Comparison of ENCODE assay signal across 8 mouse cellular contexts in the genomic region with DNA sequence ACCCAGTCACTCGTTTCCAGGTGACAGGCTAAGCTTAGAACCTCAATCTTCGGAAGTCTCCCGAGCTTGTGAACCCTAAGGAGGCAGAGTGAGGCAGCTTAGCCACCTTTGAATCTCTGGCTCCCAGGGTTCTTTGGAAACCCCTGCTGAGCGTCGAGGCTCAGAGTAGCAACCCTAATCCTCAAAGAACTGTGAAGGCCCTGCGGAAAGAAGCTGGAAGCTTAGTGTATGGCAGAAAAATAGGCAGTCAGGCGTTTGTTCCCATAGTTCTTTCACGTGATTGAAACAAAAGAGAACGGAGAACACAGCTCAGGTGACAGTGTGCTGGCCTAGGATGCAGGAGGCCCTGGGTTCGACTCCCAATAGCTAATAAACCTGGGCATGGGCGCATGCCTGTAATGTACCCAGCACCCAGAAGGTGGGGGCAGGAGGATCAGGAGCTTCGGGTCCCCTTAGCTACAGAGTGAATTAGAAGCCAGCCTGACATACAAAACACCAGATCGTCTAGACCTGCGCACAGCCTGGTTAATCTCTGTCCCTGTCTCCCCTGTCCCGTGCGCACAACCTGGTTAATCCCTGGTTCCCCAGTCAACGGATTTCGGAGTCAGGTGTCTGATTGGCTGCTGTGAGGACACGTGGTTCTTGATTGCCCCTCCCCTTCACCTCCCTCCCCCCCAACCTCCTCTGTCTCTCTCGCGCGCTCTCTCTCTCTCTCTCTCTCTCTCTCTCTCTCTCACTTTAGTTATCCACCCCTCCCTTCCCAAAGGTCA. TPM values are rescaled to one million over a fixed set of nuclear protein-coding genes. Genes with fewer than 3 reads are reported as not detected.
A peak's percentile ranks its signal among the peaks of the same experiment; 100 is the strongest.
DNase-seq lines count a peak whose midpoint lies in the region; ATAC-seq and TF ChIP-seq lines count a peak whose summit lies in the region.

No protein-coding gene starts in this region.

- peak; percentile 77 for ATAC-seq in lung, embryonic 14.5 days (ENCODE audit: insufficient read depth)
- peak; percentile 62 for ATAC-seq in granulocyte monocyte progenitor cell, adult 5-6 weeks (replicated peaks; ENCODE audit: poor library complexity, severe bottlenecking)
- peak; percentile 84 for ATAC-seq in kidney, embryonic 15.5 days (replicated peaks; ENCODE audit: low FRiP score)
- peak; percentile 68 for ATAC-seq in lung, postnatal 0 days

- peak; percentile 66 for DNase-seq in lung, embryonic 14.5 days
- no peak for DNase-seq in lung, postnatal 4 days
- DNase-seq in cerebellum, postnatal 25 days, result peak; percentile 57 to 69
- peak; percentile 74 for DNase-seq in lung, postnatal 0 days (ENCODE audit: low spot score)
- peak; percentile 88 for DNase-seq in retina, postnatal 7 days (ENCODE audit: low read depth, low spot score)
- no peak for DNase-seq in ovary, adult 18-20 months (ENCODE audit: low spot score)

- H3K27ac ChIP-seq in lung, embryonic 14.5 days (ENCODE audit: low read depth), result no peak overlapping the region
- H3K27ac ChIP-seq in kidney, embryonic 15.5 days, result peak overlapping the region; percentile 59
- H3K27ac ChIP-seq in lung, postnatal 0 days (ENCODE audit: low read length), result no peak overlapping the region

- peak overlapping the region; percentile 29 for H3K9ac ChIP-seq in lung, embryonic 14.5 days
- peak overlapping the region; percentile 41; the same call in 1 of the 2 replicates for H3K9ac ChIP-seq in kidney, embryonic 15.5 days
- H3K9ac ChIP-seq in lung, postnatal 0 days (replicated peaks; ENCODE audit: low read depth), result no peak overlapping the region

- no peaks in the 10 kb centered on the region for H3K4me1 ChIP-seq in lung, embryonic 14.5 days (ENCODE audit: insufficient read depth)
- H3K4me1 ChIP-seq in kidney, embryonic 15.5 days, result peaks cover 24% of the 10 kb centered on the region
- peaks cover 4% of the 10 kb centered on the region for H3K4me1 ChIP-seq in lung, postnatal 0 days (ENCODE audit: insufficient read depth, low read depth, low read length)

- TF ChIP-seq CTCF in lung, embryonic 14.5 days (IDR thresholded peaks at IDR 0.05; ENCODE audit: low read depth), result no peak; the same call in 1 of the 2 replicates
- TF ChIP-seq CTCF in lung, postnatal 0 days (IDR thresholded peaks at IDR 0.05), result no peak

- peak overlapping the region; percentile 31 for H3K4me3 ChIP-seq in lung, embryonic 14.5 days (ENCODE audit: low read depth, low read length)
- H3K4me3 ChIP-seq in kidney, embryonic 15.5 days (replicated peaks), result peak overlapping the region; percentile 43
- peak overlapping the region; percentile 20 for H3K4me3 ChIP-seq in lung, postnatal 0 days (ENCODE audit: low read depth, low read length)

- no peaks in the 10 kb centered on the region for H3K27me3 ChIP-seq in lung, embryonic 14.5 days (ENCODE audit: insufficient read depth, low read length)
- H3K27me3 ChIP-seq in kidney, embryonic 15.5 days, result no peaks in the 10 kb centered on the region
- no peaks in the 10 kb centered on the region for H3K27me3 ChIP-seq in lung, postnatal 0 days (replicated peaks; ENCODE audit: insufficient read depth, low read length)

- peaks cover 16% of the 10 kb centered on the region for H3K36me3 ChIP-seq in lung, embryonic 14.5 days (ENCODE audit: insufficient read depth)
- peaks cover 13% of the 10 kb centered on the region; the same call in 1 of the 2 replicates for H3K36me3 ChIP-seq in kidney, embryonic 15.5 days
- H3K36me3 ChIP-seq in lung, postnatal 0 days (ENCODE audit: insufficient read depth, low read length), result 0 out of 2 replicates have a peak, but pooled peaks cover 3% of the 10 kb centered on the region

- WGBS in lung, embryonic 14.5 days, result 11% methylated on average over 22 of the region's 22 CpGs
- WGBS in kidney, embryonic 15.5 days, result 16% methylated on average over 22 of the region's 22 CpGs
- 15% methylated on average over 19 of the region's 22 CpGs for WGBS in lung, postnatal 0 days

- no peaks in the 10 kb centered on the region for H3K9me3 ChIP-seq in lung, embryonic 14.5 days (ENCODE audit: low read depth, low read length)
- no peaks in the 10 kb centered on the region for H3K9me3 ChIP-seq in kidney, embryonic 15.5 days (replicated peaks)
- H3K9me3 ChIP-seq in lung, postnatal 0 days (ENCODE audit: low read length), result no peaks in the 10 kb centered on the region

- peak overlapping the region; percentile 65 for H3K4me2 ChIP-seq in lung, embryonic 14.5 days
- H3K4me2 ChIP-seq in kidney, embryonic 15.5 days, result peak overlapping the region; percentile 63
- H3K4me2 ChIP-seq in lung, postnatal 0 days (replicated peaks; ENCODE audit: low read depth, low read length), result peak overlapping the region; percentile 54

- TF ChIP-seq EP300 in lung, postnatal 0 days (IDR thresholded peaks at IDR 0.05), result no peak

RNA-seq across cellular contexts. Expression of gene Sirt4, which starts 9.0 kb away (rescaled TPM):
- polyA plus RNA-seq in lung, embryonic 14.5 days (2014; fragmentation: Nextera tagmentation; extraction: Ambion mirVana), result 22.8 and 23.9 TPM in 2 replicates
- total RNA-seq in granulocyte monocyte progenitor cell, adult 5-6 weeks (2014; fragmentation: Nextera tagmentation), result 9.2 and 23.1 TPM in 2 replicates
- total RNA-seq in granulocyte monocyte progenitor cell, adult 5-6 weeks (2017), result 2.9 and 7.1 TPM in 2 replicates
- polyA plus RNA-seq in kidney, embryonic 15.5 days (2015; fragmentation: Nextera tagmentation; extraction: Ambion mirVana), result 24.6 and 25.0 TPM in 2 replicates
- 15.7 and 18.0 TPM in 2 replicates for polyA plus RNA-seq in lung, postnatal 0 days (2015; fragmentation: Nextera tagmentation; extraction: Ambion mirVana)

RNA-seq across cellular contexts. Expression of gene Pla2g1b, which starts 9.5 kb away (rescaled TPM):
- 4.5 and 5.6 TPM in 2 replicates for polyA plus RNA-seq in lung, embryonic 14.5 days (2014; fragmentation: Nextera tagmentation; extraction: Ambion mirVana)
- not detected in 2 replicates for total RNA-seq in granulocyte monocyte progenitor cell, adult 5-6 weeks (2014; fragmentation: Nextera tagmentation)
- not detected in 2 replicates for total RNA-seq in granulocyte monocyte progenitor cell, adult 5-6 weeks (2017)
- 0.61 and 1.2 TPM in 2 replicates for polyA plus RNA-seq in kidney, embryonic 15.5 days (2015; fragmentation: Nextera tagmentation; extraction: Ambion mirVana)
- 70.5 and 71.7 TPM in 2 replicates for polyA plus RNA-seq in lung, postnatal 0 days (2015; fragmentation: Nextera tagmentation; extraction: Ambion mirVana)

RNA-seq across cellular contexts. Expression of gene Pxn, which starts 31.0 kb away (rescaled TPM):
- 22.3 and 25.2 TPM in 2 replicates for polyA plus RNA-seq in lung, embryonic 14.5 days (2014; fragmentation: Nextera tagmentation; extraction: Ambion mirVana)
- 56.2 and 57.1 TPM in 2 replicates for total RNA-seq in granulocyte monocyte progenitor cell, adult 5-6 weeks (2014; fragmentation: Nextera tagmentation)
- total RNA-seq in granulocyte monocyte progenitor cell, adult 5-6 weeks (2017), result 110 and 111 TPM in 2 replicates
- 51.7 and 56.1 TPM in 2 replicates for polyA plus RNA-seq in kidney, embryonic 15.5 days (2015; fragmentation: Nextera tagmentation; extraction: Ambion mirVana)
- 56.4 and 59.3 TPM in 2 replicates for polyA plus RNA-seq in lung, postnatal 0 days (2015; fragmentation: Nextera tagmentation; extraction: Ambion mirVana)

RNA-seq across cellular contexts. Expression of gene Msi1, which starts 46.1 kb away (rescaled TPM):
- polyA plus RNA-seq in lung, embryonic 14.5 days (2014; fragmentation: Nextera tagmentation; extraction: Ambion mirVana), result 17.1 and 21.2 TPM in 2 replicates
- not detected in 2 replicates for total RNA-seq in granulocyte monocyte progenitor cell, adult 5-6 weeks (2014; fragmentation: Nextera tagmentation)
- total RNA-seq in granulocyte monocyte progenitor cell, adult 5-6 weeks (2017), result not detected in 2 replicates
- polyA plus RNA-seq in kidney, embryonic 15.5 days (2015; fragmentation: Nextera tagmentation; extraction: Ambion mirVana), result 21.1 and 22.0 TPM in 2 replicates
- polyA plus RNA-seq in lung, postnatal 0 days (2015; fragmentation: Nextera tagmentation; extraction: Ambion mirVana), result 1.2 TPM in 2 replicates

Comparison
In these comparisons a context has a peak if more than half of its experiments do, and no peak if none do; other contexts are left out.
1. DNase-seq: peak in lung, embryonic 14.5 days (single experiment), cerebellum, postnatal 25 days (2 of 2), lung, postnatal 0 days (single experiment) and retina, postnatal 7 days (single experiment); none in lung, postnatal 4 days (0 of 2) and ovary, adult 18-20 months (single experiment).
2. RNA of gene Pla2g1b, which starts 9.5 kb away (polyA plus RNA-seq): 70.5 to 71.7 TPM in lung, postnatal 0 days; 4.5 to 5.6 TPM in lung, embryonic 14.5 days and 0.61 to 1.2 TPM in kidney, embryonic 15.5 days; every median in the first group is over 10 times any median in the second.
3. Peak in every context shown above with its lines, with median percentiles within 50 percentile points of each other: ATAC-seq, H3K4me2 ChIP-seq and H3K4me3 ChIP-seq.